Mouse (Mus musculus): Measurements from ENCODE around the gene Hsf4. TPM values are rescaled to one million over a fixed set of nuclear protein-coding genes. Genes with fewer than 3 reads are reported as not detected.

Gene Hsf4
- polyA plus RNA-seq, 2 experiments from 2014 or later: 0.31 to 0.37 TPM

DNA sequence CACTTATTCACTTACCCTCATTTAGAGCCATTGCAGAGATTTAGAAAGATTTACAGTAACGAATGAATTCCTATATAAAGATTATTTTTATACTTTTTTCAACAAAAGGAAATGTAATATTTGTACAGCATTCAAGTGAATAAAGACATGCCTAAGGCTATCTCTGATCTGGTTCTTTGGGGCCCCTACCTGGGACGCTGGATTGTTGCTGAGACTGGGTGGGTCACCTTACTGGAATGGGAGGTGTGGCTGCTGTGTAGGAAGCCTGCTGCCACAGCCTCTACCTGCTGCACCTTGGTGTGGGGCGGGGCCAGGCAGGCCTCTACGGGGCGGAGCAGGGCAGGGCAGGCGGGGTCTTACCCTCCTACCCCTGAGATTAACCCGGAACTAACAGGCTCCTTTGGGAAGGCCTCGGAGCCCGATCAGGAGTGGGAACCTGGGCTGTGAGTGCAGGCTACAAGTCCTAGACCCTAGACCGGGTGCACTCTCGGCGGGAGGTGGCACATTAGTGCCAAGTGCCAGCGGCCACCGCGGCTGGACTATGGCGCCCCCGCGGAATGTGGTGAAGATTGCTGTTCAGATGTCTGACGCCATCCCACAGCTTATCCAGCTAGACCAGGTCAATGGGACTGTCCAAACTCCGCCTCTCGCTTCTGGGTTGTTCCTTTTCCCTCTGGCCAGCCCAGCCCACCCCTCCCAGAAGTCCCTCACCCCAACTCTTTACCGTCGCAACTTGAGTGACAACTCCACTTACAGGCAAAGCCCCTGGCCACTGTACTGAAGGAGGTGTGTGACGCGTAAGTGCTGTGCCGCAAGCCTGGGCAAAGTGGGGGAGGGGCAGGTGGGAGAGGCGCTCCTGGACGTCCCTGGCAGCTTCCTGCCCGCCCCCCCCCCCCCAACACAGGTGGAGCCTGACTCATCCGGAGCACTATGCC, 35.9 kb downstream of the Hsf4 start, which contains the start of gene Elmo3:
Gene Elmo3, plus strand, starts transcription at position 391 of the 935 bp plus-strand sequence.
- peak; percentile 59 for ATAC-seq

DNA sequence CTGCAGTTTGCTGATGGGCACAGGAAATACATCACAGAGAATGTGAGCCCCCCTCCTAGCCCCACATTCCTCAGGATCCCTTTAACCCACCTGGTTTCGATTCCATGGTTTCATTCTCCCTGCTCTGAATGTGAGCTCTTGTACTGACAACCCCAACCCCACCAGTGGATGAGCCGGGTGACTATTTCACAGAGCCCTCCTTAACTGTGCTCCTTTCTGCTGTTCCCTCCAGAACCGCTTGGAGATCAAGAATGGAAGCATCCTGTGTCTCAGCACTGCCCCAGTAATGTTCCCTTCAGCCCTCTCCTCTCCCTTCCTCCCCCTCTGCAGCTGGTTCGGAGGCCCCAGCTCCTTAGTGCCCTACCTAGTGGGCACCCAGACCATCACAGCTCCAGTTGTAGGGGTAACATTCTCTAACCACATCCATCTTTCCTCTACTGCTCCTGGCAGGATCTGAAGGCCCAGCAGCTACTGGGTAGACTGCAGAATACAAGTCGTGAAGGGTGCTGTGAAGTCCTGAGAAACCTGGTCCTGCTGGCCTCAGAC, 36.6 kb downstream of the Hsf4 start:
- no peak for ATAC-seq

GRCm38 (mm10) chr8:105307670-105308069, 38.1 kb downstream of the Hsf4 start:
- no peak for ATAC-seq

DNA sequence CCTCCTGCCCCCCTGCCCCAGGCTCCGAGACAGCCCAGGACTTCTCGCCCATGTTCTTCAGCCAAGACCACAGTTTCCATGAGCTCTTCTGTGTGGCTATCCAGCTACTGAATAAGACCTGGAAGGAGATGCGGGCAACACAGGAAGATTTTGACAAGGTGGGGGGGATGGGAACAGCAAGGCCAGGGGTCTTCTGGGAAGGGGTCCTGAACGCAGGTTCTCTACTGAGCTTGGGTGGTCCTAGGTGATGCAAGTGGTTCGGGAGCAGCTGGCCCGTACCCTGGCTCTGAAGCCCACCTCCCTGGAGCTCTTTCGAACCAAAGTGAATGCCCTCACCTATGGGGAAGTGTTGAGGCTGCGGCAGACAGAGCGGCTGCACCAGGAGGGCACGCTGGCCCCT, 38.8 kb downstream of the Hsf4 start:
- ATAC-seq: no peak

- ATAC-seq: no peak
These were observed 39.7 kb downstream of the Hsf4 start for GRCm38 (mm10) chr8:105309142-105309847.

DNA sequence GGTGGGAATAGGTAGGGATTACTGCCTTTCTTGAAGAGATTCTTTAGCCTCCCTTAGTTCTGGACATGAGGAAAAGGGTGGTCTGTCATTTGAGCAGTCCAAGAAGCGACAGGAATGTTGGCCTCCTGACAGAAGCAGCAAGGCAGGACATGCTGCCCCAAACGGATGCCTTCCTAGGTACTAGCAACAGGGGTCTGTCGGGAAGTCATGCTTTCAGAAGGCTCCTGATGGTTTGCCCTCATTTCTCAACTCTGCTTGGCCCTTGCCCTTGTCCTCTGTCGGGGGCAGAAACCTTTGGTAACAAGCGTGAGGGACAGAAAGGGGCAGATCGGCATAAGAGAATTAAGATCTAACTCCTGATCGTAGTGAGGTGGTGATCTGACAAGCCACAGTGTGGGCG, 40.5 kb downstream of the Hsf4 start:
- no peak for ATAC-seq

DNA sequence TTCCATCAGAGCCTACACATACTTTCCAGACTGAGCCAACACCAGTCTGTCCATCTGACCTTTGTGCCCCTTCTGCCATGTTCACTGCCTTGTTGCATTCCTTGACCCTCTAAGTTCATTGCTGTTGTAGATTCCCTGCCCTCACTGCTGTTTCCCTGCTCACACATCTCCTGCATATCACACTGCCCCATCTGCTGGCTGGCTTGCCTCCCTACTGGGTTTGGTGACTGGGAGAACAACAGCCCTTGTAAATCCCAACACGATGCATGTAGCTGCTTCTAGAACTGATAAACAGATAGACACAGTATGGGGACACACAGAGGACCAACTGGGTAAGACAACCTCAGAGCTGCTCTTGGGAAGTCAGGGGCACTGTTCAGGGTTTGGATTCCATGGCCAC, 42.1 kb downstream of the Hsf4 start:
- ATAC-seq: no peak

DNA sequence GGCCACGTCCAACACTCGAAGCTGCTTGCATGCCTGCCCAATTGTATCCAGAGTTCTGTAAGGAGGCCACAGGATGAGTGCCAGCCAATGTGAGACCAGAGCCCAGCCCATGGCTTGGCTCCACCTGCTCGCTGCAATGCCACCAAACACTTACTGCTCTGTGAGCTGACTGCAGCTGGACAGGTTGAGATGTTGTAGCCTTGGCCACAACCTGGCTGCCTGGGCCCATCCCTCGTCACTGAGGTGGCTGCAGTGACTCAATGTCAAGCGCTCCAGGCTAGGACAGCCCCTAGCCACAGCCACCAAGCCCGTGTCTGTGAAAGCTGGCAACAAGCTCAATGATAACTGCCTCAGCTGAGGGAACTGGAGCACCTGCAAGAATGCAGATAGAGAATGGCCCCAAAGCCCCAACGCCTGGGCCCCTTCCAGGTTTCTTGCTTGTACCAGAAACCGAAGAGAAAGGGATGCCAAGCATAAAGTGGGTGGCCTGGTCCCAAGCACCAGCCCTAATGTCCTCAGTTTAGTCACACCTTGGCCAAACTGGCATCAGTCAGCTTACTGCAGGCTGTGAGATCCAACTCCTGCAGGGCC, 43.4 kb downstream of the Hsf4 start:
- ATAC-seq: no peak

DNA sequence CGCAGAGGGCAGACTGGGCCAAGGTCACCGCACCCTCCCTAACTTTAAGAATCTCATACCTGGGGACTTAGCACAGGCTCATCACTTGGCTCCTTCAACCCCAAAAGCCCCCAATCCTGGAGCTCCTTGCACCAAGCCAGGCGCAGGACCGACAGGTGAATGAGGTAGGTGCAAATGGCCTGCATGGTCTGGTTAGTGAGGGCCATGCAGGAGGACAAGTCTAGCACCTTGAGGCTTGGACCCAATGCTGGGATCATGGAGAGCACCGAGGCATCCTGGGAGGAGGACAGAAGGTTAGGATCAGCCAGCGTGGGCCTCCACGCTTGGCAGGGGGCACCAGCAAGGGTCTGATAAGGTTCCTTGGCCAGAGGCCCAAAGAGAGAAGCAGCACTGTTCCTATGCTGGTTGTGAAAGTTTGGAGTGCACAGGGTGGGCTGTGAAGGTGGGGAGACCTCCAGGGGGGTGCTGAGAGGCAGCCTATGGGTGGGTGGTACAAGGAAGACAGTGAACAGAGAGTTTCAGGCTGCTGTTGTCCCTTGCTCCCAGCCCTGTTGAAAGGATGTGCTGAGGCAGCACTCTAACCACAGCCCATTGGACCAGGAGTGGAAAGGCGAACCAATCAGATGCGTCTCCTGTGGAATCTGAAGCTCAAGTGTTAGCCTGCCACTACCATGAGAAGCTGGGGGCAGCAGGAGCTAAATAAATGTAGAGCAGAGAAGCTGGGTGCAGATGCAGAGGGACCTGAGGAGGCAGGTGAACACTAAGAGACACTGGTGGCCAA, 44.2 kb downstream of the Hsf4 start:
- ATAC-seq: no peak

GRCm38 (mm10) chr8:105315073-105315769, 45.6 kb downstream of the Hsf4 start:
- ATAC-seq: no peak

GRCm38 (mm10) chr8:105317941-105318340, 48.3 kb downstream of the Hsf4 start:
- no peak for ATAC-seq

DNA sequence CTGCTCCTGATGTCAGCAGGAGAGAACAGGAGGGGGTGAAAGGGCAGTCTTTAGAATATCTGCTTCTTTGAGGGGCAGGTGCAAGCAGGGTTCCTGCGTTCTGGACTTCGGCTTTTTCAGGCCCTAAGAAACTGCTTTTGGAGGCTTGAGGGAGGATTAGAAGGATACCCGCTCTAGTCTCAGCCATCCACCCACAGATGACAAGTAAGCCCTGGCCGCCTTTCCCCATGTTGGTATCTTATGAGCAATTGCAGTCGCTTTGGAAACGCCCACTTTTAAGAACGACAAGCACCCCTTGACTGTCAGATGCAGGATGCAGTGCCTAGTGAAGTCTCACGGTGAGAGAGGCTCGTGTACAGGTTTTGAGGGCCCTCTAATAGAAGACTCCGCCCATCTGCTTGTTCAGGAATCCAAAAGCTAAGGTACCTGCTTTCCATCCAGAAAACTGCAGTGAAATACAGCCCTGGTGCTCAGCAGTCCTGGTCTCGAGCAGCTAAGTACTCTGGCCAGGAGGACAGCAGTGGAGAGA, 49.1 kb downstream of the Hsf4 start:
- ATAC-seq: no peak

DNA sequence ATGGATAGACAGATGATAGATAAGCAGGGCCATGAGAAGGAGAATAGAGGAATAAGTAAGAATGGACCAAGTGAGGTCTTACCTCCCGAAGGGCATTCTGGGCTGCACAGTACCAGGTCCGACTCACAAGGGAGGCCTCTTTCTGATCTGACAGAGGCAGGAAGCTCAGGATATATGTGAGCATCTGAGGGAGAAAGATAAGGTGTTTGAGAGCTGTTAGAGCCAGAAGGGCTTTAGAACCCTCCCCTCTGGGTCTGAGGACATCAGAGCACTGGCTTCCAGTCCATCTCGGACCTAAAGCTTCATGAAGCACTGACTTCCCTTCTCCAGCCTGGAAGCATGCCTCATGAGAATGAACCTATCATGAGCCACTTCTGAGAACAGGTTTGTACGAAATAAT, 53.6 kb downstream of the Hsf4 start:
- no peak for ATAC-seq

Other genes with a start within 250 kb of the Hsf4 start
- not detected for gene Ces3a, start 221.2 kb upstream of the Hsf4 start, polyA plus RNA-seq (2017; shearing (Covaris generic))
- not detected for gene Ces3b, start 186.0 kb upstream of the Hsf4 start, polyA plus RNA-seq (2017; shearing (Covaris generic))
- not detected for gene Ces4a, start 138.0 kb upstream of the Hsf4 start, polyA plus RNA-seq (2017; shearing (Covaris generic))
- gene Cbfb, start 99.1 kb upstream of the Hsf4 start, polyA plus RNA-seq (2017; shearing (Covaris generic)): 10 to 100 TPM; 34.0 to 49.2 TPM
- 10 to 100 TPM; 12.0 to 17.4 TPM for gene D230025D16Rik, start 44.7 kb upstream of the Hsf4 start, polyA plus RNA-seq (2017; shearing (Covaris generic))
- gene B3gnt9, start 14.6 kb upstream of the Hsf4 start, polyA plus RNA-seq (2017; shearing (Covaris generic)): under 1 TPM; 0.42 to 0.62 TPM
- gene Tradd, start 5.2 kb upstream of the Hsf4 start, polyA plus RNA-seq (2017; shearing (Covaris generic)): 10 to 100 TPM; 54.2 to 64.6 TPM
- gene Fbxl8, start 5.2 kb upstream of the Hsf4 start, polyA plus RNA-seq (2017; shearing (Covaris generic)): 10 to 100 TPM; 17.7 to 24.2 TPM
- not detected for gene Nol3, start 6.3 kb downstream of the Hsf4 start, polyA plus RNA-seq (2017; shearing (Covaris generic))
- gene 4931428F04Rik, start 20.1 kb downstream of the Hsf4 start, polyA plus RNA-seq (2017; shearing (Covaris generic)): 1 to 10 TPM in 1 of 2 experiments, under 1 TPM in 1; 0.79 to 1.1 TPM
- gene Exoc3l, start 26.3 kb downstream of the Hsf4 start, polyA plus RNA-seq (2017; shearing (Covaris generic)): 1 to 10 TPM in 1 of 2 experiments, under 1 TPM in 1; 0.54 to 2.0 TPM
- gene E2f4, start 27.9 kb downstream of the Hsf4 start, polyA plus RNA-seq (2017; shearing (Covaris generic)): 10 to 100 TPM; 49.1 to 64.7 TPM
- gene Elmo3, start 35.8 kb downstream of the Hsf4 start, polyA plus RNA-seq (2017; shearing (Covaris generic)): 1 to 10 TPM; 6.6 to 7.4 TPM
- gene Lrrc29, start 56.5 kb downstream of the Hsf4 start, polyA plus RNA-seq (2017; shearing (Covaris generic)): 1 to 10 TPM; 1.4 to 2.7 TPM
- 100 to 1,000 TPM; 160 to 182 TPM for gene Tmem208, start 56.6 kb downstream of the Hsf4 start, polyA plus RNA-seq (2017; shearing (Covaris generic))
- 1 to 10 TPM; 2.9 to 3.1 TPM for gene Fhod1, start 78.2 kb downstream of the Hsf4 start, polyA plus RNA-seq (2017; shearing (Covaris generic))
- gene Slc9a5, start 79.0 kb downstream of the Hsf4 start, polyA plus RNA-seq (2017; shearing (Covaris generic)): under 1 TPM; 0.24 to 0.44 TPM
- gene Plekhg4, start 103.5 kb downstream of the Hsf4 start, polyA plus RNA-seq (2017; shearing (Covaris generic)): under 1 TPM in 1 of 2 experiments, not detected in 1; 0.20 TPM
- not detected for gene Kctd19, start 143.7 kb downstream of the Hsf4 start, polyA plus RNA-seq (2017; shearing (Covaris generic))
- not detected for gene Lrrc36, start 143.8 kb downstream of the Hsf4 start, polyA plus RNA-seq (2017; shearing (Covaris generic))
- under 1 TPM; 0.50 to 0.60 TPM for gene Tppp3, start 201.7 kb downstream of the Hsf4 start, polyA plus RNA-seq (2017; shearing (Covaris generic))
- gene Zdhhc1, start 227.1 kb downstream of the Hsf4 start, polyA plus RNA-seq (2017; shearing (Covaris generic)): under 1 TPM; 0.43 to 0.62 TPM
- not detected for gene Hsd11b2, start 249.0 kb downstream of the Hsf4 start, polyA plus RNA-seq (2017; shearing (Covaris generic))

Data from activated CD4-positive, CD25-positive, alpha-beta regulatory T cell, adult 4 months (primary cell).